ENCODE assay signal across 8 mouse cellular contexts in genomic region chr6:72519892-72520663, GRCm38 (mm10). TPM values are rescaled to one million over a fixed set of nuclear protein-coding genes. Genes with fewer than 3 reads are reported as not detected.
DNase-seq lines count a peak whose midpoint lies in the region; ATAC-seq lines count a peak whose summit lies in the region.

No protein-coding gene starts in this region.

- H3K27ac ChIP-seq in intestine, embryonic 16.5 days (ENCODE audit: low read length), result peak overlapping the region; percentile 56; the same call in 1 of the 2 replicates
- peak overlapping the region; percentile 88 for H3K27ac ChIP-seq in midbrain, embryonic 10.5 days (replicated peaks)
- H3K27ac ChIP-seq in stomach, embryonic 16.5 days (ENCODE audit: low read length), result no peak overlapping the region
- H3K27ac ChIP-seq in liver, embryonic 11.5 days (ENCODE audit: low read depth, low read length), result no peak overlapping the region

- H3K36me3 ChIP-seq in intestine, embryonic 16.5 days (ENCODE audit: control insufficient read depth, insufficient read depth, low read length), result no peaks in the 10 kb centered on the region
- H3K36me3 ChIP-seq in midbrain, embryonic 10.5 days, result no peaks in the 10 kb centered on the region
- no peaks in the 10 kb centered on the region for H3K36me3 ChIP-seq in stomach, embryonic 16.5 days (ENCODE audit: control insufficient read depth, insufficient read depth, low read length)
- H3K36me3 ChIP-seq in liver, embryonic 11.5 days (ENCODE audit: control insufficient read depth, insufficient read depth, low read length), result no peaks in the 10 kb centered on the region

- intact Hi-C loops in gastrocnemius, postnatal 14 days (cut with DNase I; ENCODE audit: low total_unique reads), result no loop called here

- no peaks in the 10 kb centered on the region for H3K9me3 ChIP-seq in intestine, embryonic 16.5 days (ENCODE audit: control insufficient read depth, low read length)
- no peaks in the 10 kb centered on the region for H3K9me3 ChIP-seq in midbrain, embryonic 10.5 days (replicated peaks)
- no peaks in the 10 kb centered on the region for H3K9me3 ChIP-seq in stomach, embryonic 16.5 days (replicated peaks; ENCODE audit: control insufficient read depth, low read length)
- H3K9me3 ChIP-seq in liver, embryonic 11.5 days (ENCODE audit: control insufficient read depth, low read length), result no peaks in the 10 kb centered on the region

- H3K4me2 ChIP-seq in intestine, embryonic 16.5 days (ENCODE audit: low read depth, low read length), result no peak overlapping the region
- no peak overlapping the region for H3K4me2 ChIP-seq in stomach, embryonic 16.5 days (ENCODE audit: low read depth, low read length)
- H3K4me2 ChIP-seq in liver, embryonic 11.5 days, result no peak overlapping the region

- H3K4me1 ChIP-seq in intestine, embryonic 16.5 days (ENCODE audit: control insufficient read depth, insufficient read depth, low read length), result peaks cover 9% of the 10 kb centered on the region
- peaks cover 33% of the 10 kb centered on the region for H3K4me1 ChIP-seq in midbrain, embryonic 10.5 days
- H3K4me1 ChIP-seq in stomach, embryonic 16.5 days (ENCODE audit: control insufficient read depth, insufficient read depth, low read length), result peaks cover 8% of the 10 kb centered on the region; the same call in 1 of the 2 replicates
- peaks cover 3% of the 10 kb centered on the region; the same call in 1 of the 2 replicates for H3K4me1 ChIP-seq in liver, embryonic 11.5 days (replicated peaks; ENCODE audit: control insufficient read depth, insufficient read depth, low read length)

- 0 out of 2 replicates have a peak overlapping the region, but pooled peaks have one; percentile 10 for H3K9ac ChIP-seq in intestine, embryonic 16.5 days (ENCODE audit: low read depth, low read length)
- 0 out of 2 replicates have a peak overlapping the region, but pooled peaks have one; percentile 24 for H3K9ac ChIP-seq in stomach, embryonic 16.5 days (ENCODE audit: low read length)
- H3K9ac ChIP-seq in liver, embryonic 11.5 days (ENCODE audit: low read depth, low read length), result no peak overlapping the region

- no peaks in the 10 kb centered on the region for H3K27me3 ChIP-seq in intestine, embryonic 16.5 days (replicated peaks; ENCODE audit: control insufficient read depth, insufficient read depth, low read length)
- no peaks in the 10 kb centered on the region for H3K27me3 ChIP-seq in midbrain, embryonic 10.5 days (ENCODE audit: low read depth, poor library complexity, severe bottlenecking)
- no peaks in the 10 kb centered on the region for H3K27me3 ChIP-seq in stomach, embryonic 16.5 days (ENCODE audit: control insufficient read depth, insufficient read depth, low read length)
- no peaks in the 10 kb centered on the region for H3K27me3 ChIP-seq in liver, embryonic 11.5 days (replicated peaks; ENCODE audit: control insufficient read depth, insufficient read depth, low read length)

- DNase-seq in ES-CJ7 (ENCODE audit: low read depth, low spot score), result peak; percentile 61
- DNase-seq in brain, embryonic 18.5 days (ENCODE audit: low read depth, low spot score), result peak; percentile 84
- DNase-seq in gastrocnemius, postnatal 14 days, result peak; percentile 60
- peak; percentile 80 for DNase-seq in midbrain, embryonic 10.5 days (ENCODE audit: low spot score)
- no peak for DNase-seq in natural killer cell, adult 2 months (ENCODE audit: low spot score in 2 of 2)
- no peak for DNase-seq in liver, embryonic 11.5 days (ENCODE audit: low spot score)

- peak; percentile 47; the same call in 1 of the 2 replicates for ATAC-seq in intestine, embryonic 16.5 days
- peak; percentile 78; the same call in 1 of the 2 replicates for ATAC-seq in stomach, embryonic 16.5 days (ENCODE audit: insufficient read depth, low FRiP score)
- no peak for ATAC-seq in liver, embryonic 11.5 days (replicated peaks; ENCODE audit: low FRiP score)

- WGBS in intestine, embryonic 16.5 days, result 26% methylated on average over 10 of the region's 10 CpGs
- 8% methylated on average over 10 of the region's 10 CpGs for WGBS in midbrain, embryonic 10.5 days
- whole genome bisulfite sequencing in stomach, embryonic 16.5 days, result 21% methylated on average over 10 of the region's 10 CpGs
- WGBS in liver, embryonic 11.5 days, result 31% methylated on average over 10 of the region's 10 CpGs

- H3K4me3 ChIP-seq in intestine, embryonic 16.5 days (ENCODE audit: low read length), result no peak overlapping the region
- peak overlapping the region; percentile 39 for H3K4me3 ChIP-seq in midbrain, embryonic 10.5 days
- no peak overlapping the region for H3K4me3 ChIP-seq in stomach, embryonic 16.5 days (replicated peaks; ENCODE audit: low read length)
- H3K4me3 ChIP-seq in liver, embryonic 11.5 days (ENCODE audit: low read depth, low read length), result no peak overlapping the region

RNA-seq across cellular contexts. Expression of gene Sh2d6, which starts 1.4 kb away (rescaled TPM):
- total RNA-seq in gastrocnemius, postnatal 14 days (2021), result under 1 TPM; 0.78 to 0.98 TPM
- polyA plus RNA-seq in intestine, embryonic 16.5 days (2015; fragmentation: Nextera tagmentation; extraction: Ambion mirVana), result 0.32 and 0.42 TPM in 2 replicates
- polyA plus RNA-seq in midbrain, embryonic 10.5 days (2016; fragmentation: Nextera tagmentation; extraction: Ambion mirVana), result 0.23 and 0.39 TPM in 2 replicates
- polyA plus RNA-seq in stomach, embryonic 16.5 days (2015; fragmentation: Nextera tagmentation; extraction: Ambion mirVana), result 0.21 and 0.24 TPM in 2 replicates
- polyA plus RNA-seq in liver, embryonic 11.5 days (2014; fragmentation: Nextera tagmentation; extraction: Ambion mirVana), result not detected in 2 replicates

RNA-seq across cellular contexts. Expression of gene Capg, which starts 24.1 kb away (rescaled TPM):
- total RNA-seq in gastrocnemius, postnatal 14 days (2021), result 10 to 100 TPM; 11.5 to 15.4 TPM
- polyA plus RNA-seq in intestine, embryonic 16.5 days (2015; fragmentation: Nextera tagmentation; extraction: Ambion mirVana), result 33.1 and 35.2 TPM in 2 replicates
- 9.7 and 11.1 TPM in 2 replicates for polyA plus RNA-seq in midbrain, embryonic 10.5 days (2016; fragmentation: Nextera tagmentation; extraction: Ambion mirVana)
- 142 and 180 TPM in 2 replicates for polyA plus RNA-seq in stomach, embryonic 16.5 days (2015; fragmentation: Nextera tagmentation; extraction: Ambion mirVana)
- polyA plus RNA-seq in liver, embryonic 11.5 days (2014; fragmentation: Nextera tagmentation; extraction: Ambion mirVana), result 30.2 and 31.9 TPM in 2 replicates

Comparison
In these comparisons a context has a peak if more than half of its experiments do, and no peak if none do; other contexts are left out.
1. DNase-seq: peak in ES-CJ7 (single experiment), brain, embryonic 18.5 days (single experiment), gastrocnemius, postnatal 14 days (single experiment) and midbrain, embryonic 10.5 days (single experiment); none in natural killer cell, adult 2 months (0 of 2) and liver, embryonic 11.5 days (single experiment).
2. H3K27ac ChIP-seq: peak in intestine, embryonic 16.5 days (single experiment) and midbrain, embryonic 10.5 days (single experiment); none in stomach, embryonic 16.5 days (single experiment) and liver, embryonic 11.5 days (single experiment).